Comparison of ENCODE assay signal across 1 mouse cellular context in the genomic region with DNA sequence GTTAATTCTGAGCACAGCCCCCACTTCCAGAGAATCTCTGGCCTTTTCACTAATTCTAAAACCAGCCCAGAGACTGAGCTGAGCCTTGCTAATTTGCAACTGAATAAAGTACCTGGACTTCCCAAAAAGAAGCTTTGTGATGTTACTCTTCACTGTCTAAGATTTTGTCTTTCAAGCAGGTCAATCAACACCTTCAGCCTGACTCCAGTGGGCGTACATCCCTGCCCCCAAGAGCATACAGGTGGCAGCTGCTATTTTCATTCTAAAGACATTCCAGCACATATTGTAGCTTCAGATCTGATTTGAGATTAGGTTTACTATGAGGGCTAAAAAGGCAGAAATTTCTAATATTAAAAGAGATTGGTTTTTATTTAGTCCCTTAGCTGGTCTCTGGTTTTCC. TPM values are rescaled to one million over a fixed set of nuclear protein-coding genes. Genes with fewer than 3 reads are reported as not detected.
"Had no signal": no experiment of that assay in that cellular context is flagged by ENCODE, and none has a peak within 500 bp of the region (broad histone marks: within the 10 kb centered on the region; RNA-seq: fewer than 3 reads in every experiment).

No protein-coding gene starts in this region.

RNA-seq across cellular contexts. Expression of gene Ifi211, which starts 44.3 kb away (rescaled TPM):
- polyA plus RNA-seq: limb, embryonic 10.5 days had no signal
